Mouse (Mus musculus): ENCODE measurements around the gene Sept9. TPM values are rescaled to one million over a fixed set of nuclear protein-coding genes. Genes with fewer than 3 reads are reported as not detected.

The Sept9 gene
- polyA plus RNA-seq, 1 experiment: 253 TPM

DNA sequence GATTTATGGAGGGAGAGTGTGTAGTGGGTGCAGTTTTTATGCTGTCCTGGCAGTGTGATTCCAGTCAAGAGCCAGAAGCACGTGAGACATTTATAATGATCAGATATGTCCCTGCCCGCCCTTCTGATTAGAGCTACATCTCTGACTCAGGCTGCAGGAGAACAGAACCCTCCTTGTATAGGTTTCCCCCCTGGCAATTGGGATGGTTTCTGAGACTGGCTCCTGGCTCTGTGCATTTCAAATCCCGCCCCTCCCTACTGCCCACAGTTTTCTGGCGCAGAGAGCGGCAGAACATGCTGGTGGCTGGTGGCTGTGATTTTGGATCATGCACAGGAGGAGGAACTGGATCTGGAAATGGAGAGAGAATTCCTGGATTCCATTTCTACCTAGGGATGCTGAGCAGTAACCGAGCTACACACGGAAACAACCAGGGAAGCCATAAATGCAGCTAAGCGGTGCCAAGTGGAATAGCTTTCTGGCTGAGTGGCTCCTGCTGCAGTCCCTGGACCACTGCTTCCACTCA lies 8.8 kb downstream of the Sept9 start:
- Histone ChIP-seq H3K4me2 (ENCODE audit: low read depth) (peak overlapping the region; percentile 9), H3K79me2 (ENCODE audit: control insufficient read depth, insufficient read depth) (no peaks in the 10 kb centered on the region), H3K27me3 (ENCODE audit: control insufficient read depth, insufficient read depth, insufficient read length) (no peaks in the 10 kb centered on the region), H3K4me3 (no peak overlapping the region), H3K36me3 (ENCODE audit: control insufficient read depth, insufficient read depth) (no peaks in the 10 kb centered on the region), H3ac (ENCODE audit: control insufficient read depth, insufficient read length) (no peak overlapping the region)
- TF ChIP-seq MAX (IDR thresholded peaks at IDR 0.05; ENCODE audit: low read depth) (no peak), SRF (IDR thresholded peaks at IDR 0.05; ENCODE audit: control insufficient read depth, insufficient read length, low read depth) (no peak), TCF12 (IDR thresholded peaks at IDR 0.05; ENCODE audit: insufficient read depth, poor library complexity, severe bottlenecking) (no peak), POLR2A (IDR thresholded peaks at IDR 0.05; ENCODE audit: insufficient read length, low read depth) (no peak), REST (IDR thresholded peaks at IDR 0.05; ENCODE audit: insufficient read depth, insufficient read length) (no peak), TCF3 (IDR thresholded peaks at IDR 0.05; ENCODE audit: insufficient read length, low read depth) (no peak), CEBPB (IDR thresholded peaks at IDR 0.05; ENCODE audit: insufficient read depth, poor library complexity, severe bottlenecking) (no peak), USF1 (IDR thresholded peaks at IDR 0.05; ENCODE audit: low read depth) (no peak), MYOG (IDR thresholded peaks at IDR 0.05; ENCODE audit: control insufficient read depth in 1 of 3, insufficient read depth in 1 of 3, insufficient read length in 2 of 3, low read depth in 2 of 3) (no peak)

GRCm38 (mm10) chr11:117216713-117217112 lies 17.3 kb downstream of the Sept9 start:
- H3ac ChIP-seq (ENCODE audit: control insufficient read depth, insufficient read length): no peak overlapping the region

GRCm38 (mm10) chr11:117218070-117218469 lies 18.6 kb downstream of the Sept9 start:
- Histone ChIP-seq H3K36me3 (ENCODE audit: control insufficient read depth, insufficient read depth) (no peaks in the 10 kb centered on the region), H3K79me2 (ENCODE audit: control insufficient read depth, insufficient read depth) (no peaks in the 10 kb centered on the region), H3K4me3 (no peak overlapping the region), H3K4me2 (ENCODE audit: low read depth) (no peak overlapping the region), H3ac (ENCODE audit: control insufficient read depth, insufficient read length) (no peak overlapping the region), H3K27me3 (ENCODE audit: control insufficient read depth, insufficient read depth, insufficient read length) (no peaks in the 10 kb centered on the region)
- TF ChIP-seq MYOD1 (IDR thresholded peaks at IDR 0.05; ENCODE audit: control insufficient read depth in 1 of 3, insufficient read length in 2 of 3, low read depth in 2 of 3) (no peak), REST (IDR thresholded peaks at IDR 0.05; ENCODE audit: insufficient read depth, insufficient read length) (no peak)

More at GRCm38 (mm10) chr11:117216713-117217112, 17.3 kb downstream of the Sept9 start:
- Histone ChIP-seq H3K27me3 (ENCODE audit: control insufficient read depth, insufficient read depth, insufficient read length) (no peaks in the 10 kb centered on the region), H3K4me2 (ENCODE audit: low read depth) (peak overlapping the region; percentile 36), H3K36me3 (ENCODE audit: control insufficient read depth, insufficient read depth) (no peaks in the 10 kb centered on the region), H3K79me2 (ENCODE audit: control insufficient read depth, insufficient read depth) (no peaks in the 10 kb centered on the region), H3K4me3 (no peak overlapping the region)
- TF ChIP-seq MYOG (IDR thresholded peaks at IDR 0.05; ENCODE audit: control insufficient read depth in 1 of 3, insufficient read depth in 1 of 3, insufficient read length in 2 of 3, low read depth in 2 of 3) (peak in 1 of 3 experiments; percentile 76), USF1 (IDR thresholded peaks at IDR 0.05; ENCODE audit: low read depth) (no peak), TCF12 (IDR thresholded peaks at IDR 0.05; ENCODE audit: insufficient read depth, poor library complexity, severe bottlenecking) (peak; percentile 35), TCF3 (IDR thresholded peaks at IDR 0.05; ENCODE audit: insufficient read length, low read depth) (peak; percentile 37), MYOD1 (IDR thresholded peaks at IDR 0.05; ENCODE audit: control insufficient read depth in 1 of 3, insufficient read length in 2 of 3, low read depth in 2 of 3) (peak in 2 of 3 experiments; percentile 75 to 86), CEBPB (IDR thresholded peaks at IDR 0.05; ENCODE audit: insufficient read depth, poor library complexity, severe bottlenecking) (no peak)

- Histone ChIP-seq H3K4me3 (no peak overlapping the region), H3K36me3 (ENCODE audit: control insufficient read depth, insufficient read depth) (no peaks in the 10 kb centered on the region), H3K4me2 (ENCODE audit: low read depth) (no peak overlapping the region), H3K79me2 (ENCODE audit: control insufficient read depth, insufficient read depth) (no peaks in the 10 kb centered on the region), H3K27me3 (ENCODE audit: control insufficient read depth, insufficient read depth, insufficient read length) (no peaks in the 10 kb centered on the region), H3ac (ENCODE audit: control insufficient read depth, insufficient read length) (no peak overlapping the region)
- TF ChIP-seq MAX (IDR thresholded peaks at IDR 0.05; ENCODE audit: low read depth) (no peak), E2F4 (IDR thresholded peaks at IDR 0.05; ENCODE audit: insufficient read depth) (no peak)
Observed at GRCm38 (mm10) chr11:117218498-117218897, 19.0 kb downstream of the Sept9 start.

- Histone ChIP-seq H3K36me3 (ENCODE audit: control insufficient read depth, insufficient read depth) (no peaks in the 10 kb centered on the region), H3K27me3 (ENCODE audit: control insufficient read depth, insufficient read depth, insufficient read length) (no peaks in the 10 kb centered on the region), H3K4me2 (ENCODE audit: low read depth) (no peak overlapping the region), H3ac (ENCODE audit: control insufficient read depth, insufficient read length) (no peak overlapping the region), H3K4me3 (no peak overlapping the region), H3K79me2 (ENCODE audit: control insufficient read depth, insufficient read depth) (no peaks in the 10 kb centered on the region)
- TF ChIP-seq E2F4 (IDR thresholded peaks at IDR 0.05; ENCODE audit: insufficient read depth): no peak
- TF ChIP-seq MYOD1 (IDR thresholded peaks at IDR 0.05; ENCODE audit: control insufficient read depth in 1 of 3, insufficient read length in 2 of 3, low read depth in 2 of 3): no peak
Observed at GRCm38 (mm10) chr11:117220777-117221176, 21.3 kb downstream of the Sept9 start.

GRCm38 (mm10) chr11:117221182-117221581 lies 21.7 kb downstream of the Sept9 start:
- H3K4me3 ChIP-seq: no peak overlapping the region
- H3K36me3 ChIP-seq (ENCODE audit: control insufficient read depth, insufficient read depth): no peaks in the 10 kb centered on the region
- no peak overlapping the region for H3ac ChIP-seq (ENCODE audit: control insufficient read depth, insufficient read length)
- TF ChIP-seq SRF (IDR thresholded peaks at IDR 0.05; ENCODE audit: control insufficient read depth, insufficient read length, low read depth) (no peak), USF1 (IDR thresholded peaks at IDR 0.05; ENCODE audit: low read depth) (no peak), E2F4 (IDR thresholded peaks at IDR 0.05; ENCODE audit: insufficient read depth) (no peak), MAX (IDR thresholded peaks at IDR 0.05; ENCODE audit: low read depth) (no peak), MYOD1 (IDR thresholded peaks at IDR 0.05; ENCODE audit: control insufficient read depth in 1 of 3, insufficient read length in 2 of 3, low read depth in 2 of 3) (no peak), TCF12 (IDR thresholded peaks at IDR 0.05; ENCODE audit: insufficient read depth, poor library complexity, severe bottlenecking) (no peak), POLR2A (IDR thresholded peaks at IDR 0.05; ENCODE audit: insufficient read length, low read depth) (no peak), REST (IDR thresholded peaks at IDR 0.05; ENCODE audit: insufficient read depth, insufficient read length) (no peak), MYOG (IDR thresholded peaks at IDR 0.05; ENCODE audit: control insufficient read depth in 1 of 3, insufficient read depth in 1 of 3, insufficient read length in 2 of 3, low read depth in 2 of 3) (no peak), POLR2AphosphoS2 (IDR thresholded peaks at IDR 0.05; ENCODE audit: insufficient read length, low read depth) (no peak), CEBPB (IDR thresholded peaks at IDR 0.05; ENCODE audit: insufficient read depth, poor library complexity, severe bottlenecking) (no peak), TCF3 (IDR thresholded peaks at IDR 0.05; ENCODE audit: insufficient read length, low read depth) (no peak)
- H3K27me3 ChIP-seq (ENCODE audit: control insufficient read depth, insufficient read depth, insufficient read length): no peaks in the 10 kb centered on the region
- H3K79me2 ChIP-seq (ENCODE audit: control insufficient read depth, insufficient read depth): no peaks in the 10 kb centered on the region
- no peak overlapping the region for H3K4me2 ChIP-seq (ENCODE audit: low read depth)
